Mouse (Mus musculus): ENCODE measurements around the gene Il1rap.

Il1rap gene

DNA sequence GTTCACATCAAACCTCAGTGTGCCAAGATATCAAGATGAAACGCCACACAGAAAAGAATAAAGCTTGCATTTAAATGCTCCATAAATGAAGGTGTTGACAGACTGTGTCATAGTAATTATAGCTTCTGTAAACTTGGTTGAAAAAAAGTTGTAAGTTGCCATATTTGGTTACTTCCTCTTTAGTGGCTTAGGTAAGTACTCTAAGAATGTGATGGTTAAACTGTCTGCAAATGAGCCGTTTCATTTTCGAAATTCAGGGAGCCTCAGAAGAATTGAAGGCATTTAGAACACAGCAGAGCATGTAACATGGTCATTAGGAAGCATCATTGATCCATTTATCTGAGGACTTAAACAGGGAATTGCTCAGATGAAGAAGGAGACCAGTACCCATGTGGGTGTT is 146.6 kb downstream of the Il1rap start:
- DNase-seq (ENCODE audit: low spot score): no peak

DNA sequence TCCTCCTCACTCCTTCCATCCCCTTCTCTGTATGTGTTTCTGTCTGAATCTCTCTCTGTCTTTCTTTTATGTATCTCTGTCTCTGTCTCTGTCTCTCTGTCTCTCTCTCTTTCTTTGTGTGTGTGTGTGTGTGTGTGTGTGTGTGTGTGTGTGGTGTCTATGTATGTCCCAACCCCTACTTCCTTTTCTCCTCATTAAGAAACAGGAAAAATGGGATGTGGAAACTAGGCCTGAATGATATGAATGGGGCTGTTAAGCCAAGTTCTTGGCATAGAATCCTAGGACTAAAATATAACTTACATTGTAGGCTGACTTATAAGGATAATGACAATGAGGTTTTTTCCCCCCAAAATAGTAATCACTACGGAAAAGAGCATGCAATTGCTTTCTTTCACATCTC is 149.4 kb downstream of the Il1rap start:
- DNase-seq (ENCODE audit: low spot score): no peak

DNA sequence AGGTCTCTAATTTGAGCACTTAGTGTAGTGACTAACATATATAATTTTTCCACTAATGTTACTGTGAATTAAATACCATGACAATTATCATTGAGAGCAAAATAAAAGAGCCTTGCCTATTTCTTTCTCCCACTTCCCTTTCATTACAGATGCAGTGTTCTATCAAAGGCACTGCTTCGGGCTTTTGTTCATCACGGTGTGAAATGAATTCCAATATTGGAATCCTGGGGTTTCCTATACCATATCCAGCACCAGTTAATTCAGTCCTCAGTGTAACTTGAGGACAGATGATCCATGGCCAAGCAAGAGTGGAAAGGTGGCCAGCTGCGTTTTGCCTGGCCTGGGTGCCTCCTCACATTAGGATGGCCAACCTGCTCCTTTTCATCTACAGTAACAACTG is 151.1 kb downstream of the Il1rap start:
- DNase-seq (ENCODE audit: low spot score): no peak

DNA sequence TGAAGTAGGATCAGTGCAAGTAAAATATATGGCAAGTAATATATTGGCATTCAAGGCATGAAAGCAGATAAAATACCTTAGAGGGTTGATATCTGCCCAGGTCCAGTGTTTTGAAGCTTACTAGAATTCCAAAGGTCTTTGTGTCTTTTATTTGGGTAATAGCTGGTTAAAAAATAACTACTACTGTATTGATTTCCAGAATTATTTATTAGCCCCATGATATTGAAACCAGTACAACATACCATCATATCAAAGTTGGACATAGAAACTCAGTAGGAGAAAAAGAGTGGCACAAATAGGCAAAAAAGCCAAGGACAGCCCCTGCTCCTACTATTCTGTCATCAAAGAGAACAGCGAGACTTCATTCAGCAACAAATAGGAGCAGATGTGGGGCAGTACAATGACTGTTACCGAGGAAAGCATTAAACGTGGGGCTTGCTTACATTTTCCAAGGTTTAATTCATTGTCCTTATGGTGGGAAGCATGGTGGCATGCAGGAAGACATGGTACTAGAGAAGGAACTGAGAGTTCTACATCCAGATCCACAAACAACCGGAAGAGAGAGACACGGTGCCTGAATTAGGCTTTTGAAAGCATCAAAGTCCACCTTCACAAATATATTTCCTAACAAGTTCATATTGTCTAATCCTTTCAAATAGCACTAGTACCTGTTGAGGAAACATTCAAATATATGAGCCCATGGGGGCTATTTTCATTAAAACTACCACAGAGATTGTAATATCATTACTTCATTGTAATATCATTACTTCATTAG is 174.1 kb downstream of the Il1rap start:
- no peak for DNase-seq (ENCODE audit: low spot score)

DNA sequence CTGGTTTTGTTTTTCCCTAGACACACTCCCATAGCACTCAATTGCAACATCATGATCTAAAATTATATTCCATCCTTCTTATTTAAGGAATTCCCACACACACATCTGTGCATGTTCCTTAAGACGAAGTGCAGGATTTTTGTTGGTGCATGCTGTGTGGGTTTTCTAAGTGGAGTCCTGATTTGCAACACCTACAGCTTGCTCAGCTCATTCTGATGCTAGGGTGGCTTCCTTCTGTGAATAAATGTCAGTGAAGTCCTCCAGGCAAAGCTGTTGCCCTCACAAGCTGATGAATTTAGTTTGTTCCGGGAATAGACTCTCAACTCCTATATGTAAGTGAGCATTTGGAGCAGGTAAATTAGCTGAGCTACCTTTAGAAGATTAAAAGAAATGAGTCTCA is 194.5 kb downstream of the Il1rap start:
- DNase-seq (ENCODE audit: low spot score): no peak

- no peak for DNase-seq (ENCODE audit: low spot score)
These were observed 195.6 kb downstream of the Il1rap start for GRCm38 (mm10) chr16:26777132-26777531.
